Mouse (Mus musculus) NIH3T3 (cell line): ENCODE measurements at regions not wholly inside any gene's neighbourhood (a gene's known extent, or its start where the extent isn't known, plus 50 kb on each side); places are given as distances from the start of the nearest gene placed in this dataset.

Source experiments
- DNase-seq: peaks from one replicate; pipeline ENCODE4 v3.0.0-alpha.2; 2012; ENCODE audit warnings: low read depth

- DNase-seq = peak; percentile 79
Observed at GRCm38 (mm10) chr2:160066491-160067303, 267.3 kb downstream of the Gm826 start.

- peak; percentile 56 for DNase-seq
Observed at GRCm38 (mm10) chr2:160062148-160062937, 271.6 kb downstream of the Gm826 start.

- DNase-seq = peak; percentile 10
Observed at GRCm38 (mm10) chr2:160060091-160060490, 273.9 kb downstream of the Gm826 start.

- DNase-seq = no peak
Observed at GRCm38 (mm10) chr2:160057211-160057610, 276.8 kb downstream of the Gm826 start.

- DNase-seq = no peak
Observed at GRCm38 (mm10) chr2:160054411-160054810, 279.6 kb downstream of the Gm826 start.

- no peak for DNase-seq
Observed at GRCm38 (mm10) chr2:160048286-160048685, 285.7 kb downstream of the Gm826 start.

- DNase-seq = no peak
Observed at GRCm38 (mm10) chr2:160046881-160047543, 286.9 kb downstream of the Gm826 start.

GRCm38 (mm10) chr2:160044591-160044990, 289.4 kb downstream of the Gm826 start:
- no peak for DNase-seq

- peak; percentile 19 for DNase-seq
Observed at GRCm38 (mm10) chr2:160044184-160044583, 289.8 kb downstream of the Gm826 start.

- peak; percentile 20 for DNase-seq
Observed at GRCm38 (mm10) chr2:160029432-160029831, 304.5 kb downstream of the Gm826 start.

- DNase-seq = peak; percentile 29
Observed at GRCm38 (mm10) chr2:160028459-160028858, 305.5 kb downstream of the Gm826 start.

GRCm38 (mm10) chr2:160025911-160026310, 308.1 kb downstream of the Gm826 start:
- DNase-seq = peak; percentile 25

GRCm38 (mm10) chr2:160021541-160021940, 312.4 kb downstream of the Gm826 start:
- DNase-seq = peak; percentile 89

- peak; percentile 17 for DNase-seq
Observed at GRCm38 (mm10) chr2:160020876-160021275, 313.1 kb downstream of the Gm826 start.

GRCm38 (mm10) chr2:160017020-160017812, 316.7 kb downstream of the Gm826 start:
- no peak for DNase-seq

- DNase-seq = no peak
Observed at GRCm38 (mm10) chr2:160011421-160011820, 322.5 kb downstream of the Gm826 start.

GRCm38 (mm10) chr2:160002695-160003094, 331.3 kb downstream of the Gm826 start:
- DNase-seq = peak; percentile 58

- DNase-seq = peak; percentile 61
Observed at GRCm38 (mm10) chr2:160000449-160000848, 333.5 kb downstream of the Gm826 start.

GRCm38 (mm10) chr2:159997395-159997794, 336.6 kb downstream of the Gm826 start:
- DNase-seq = no peak

- DNase-seq = no peak
Observed at GRCm38 (mm10) chr2:159994490-159994889, 339.5 kb downstream of the Gm826 start.

GRCm38 (mm10) chr2:159986719-159987118, 347.2 kb downstream of the Gm826 start:
- DNase-seq = no peak

- no peak for DNase-seq
Observed at GRCm38 (mm10) chr2:159981694-159982093, 352.3 kb downstream of the Gm826 start.
